Mouse (Mus musculus) forebrain, embryonic 16.5 days (tissue): ENCODE data around the gene Oxnad1. TPM values are rescaled to one million over a fixed set of nuclear protein-coding genes. Genes with fewer than 3 reads are reported as not detected.
"Not testable (repeated sequence)": the region's sequence is repeated elsewhere in the genome, so short reads cannot be mapped to it uniquely, and the experiment has no call there.

Experiments used
- ATAC-seq: fragments of 200-750 bp; cut with Nextera tagmentation; 2 replicates; pipeline ENCODE4 v1.8.0; 2017; ENCODE audit warnings: mild to moderate bottlenecking, moderate library complexity
- H3K27ac ChIP-seq: fragments of 300-500 bp; sonication (generic); 2 replicates; pipeline ENCODE4 v1.5.1; 2014; ENCODE audit warnings: low read length, control low read depth
- H3K27me3 ChIP-seq: fragments of 300-500 bp; sonication (generic); replicated peaks from 2 replicates; pipeline ENCODE4 v1.6.1; 2014; ENCODE audit warnings: low read length; ENCODE audit not compliant: control insufficient read depth, insufficient read depth
- H3K36me3 ChIP-seq: fragments of 300-500 bp; sonication (generic); 2 replicates; pipeline ENCODE4 v1.6.1; 2014; ENCODE audit not compliant: control insufficient read depth, insufficient read depth
- H3K4me1 ChIP-seq: fragments of 300-500 bp; sonication (generic); replicated peaks from 2 replicates; pipeline ENCODE4 v1.6.1; 2014; ENCODE audit warnings: low read length; ENCODE audit not compliant: control insufficient read depth, insufficient read depth
- H3K4me2 ChIP-seq: fragments of 300-500 bp; sonication (generic); 2 replicates; pipeline ENCODE4 v1.6.1; 2014; ENCODE audit warnings: mild to moderate bottlenecking, low read length, control low read depth
- H3K4me3 ChIP-seq: fragments of 300-500 bp; sonication (generic); replicated peaks from 2 replicates; pipeline ENCODE4 v1.5.1; 2014; ENCODE audit warnings: mild to moderate bottlenecking, low read length, control low read depth
- H3K9ac ChIP-seq: fragments of 300-500 bp; sonication (generic); replicated peaks from 2 replicates; pipeline ENCODE4 v1.6.1; 2014; ENCODE audit warnings: low read depth, low read length, control low read depth
- H3K9me3 ChIP-seq: fragments of 300-500 bp; sonication (generic); 2 replicates; pipeline ENCODE4 v1.6.1; 2016; ENCODE audit warnings: low read length; ENCODE audit not compliant: control insufficient read depth
- WGBS: fragments of 180-500 bp; shearing (Covaris S2); extraction: QIAGEN DNeasy Blood & Tissue Kit; methylation state at CpG from one replicate; pipeline ENCODE4 v1.1.7; 2014; 5-methylcytosine and 5-hydroxymethylcytosine counted together
- polyA plus RNA-seq: library from polyadenylated mRNA; unstranded; fragments of >200 nt; fragmentation: Nextera tagmentation; extraction: Ambion mirVana; gene quantifications from 2 replicates; pipeline ENCODE4 v1.2.1, GENCODE M21; 2015

The Oxnad1 gene
- polyA plus RNA-seq, 1 experiment from 2014 or later: 22.6 TPM

DNA sequence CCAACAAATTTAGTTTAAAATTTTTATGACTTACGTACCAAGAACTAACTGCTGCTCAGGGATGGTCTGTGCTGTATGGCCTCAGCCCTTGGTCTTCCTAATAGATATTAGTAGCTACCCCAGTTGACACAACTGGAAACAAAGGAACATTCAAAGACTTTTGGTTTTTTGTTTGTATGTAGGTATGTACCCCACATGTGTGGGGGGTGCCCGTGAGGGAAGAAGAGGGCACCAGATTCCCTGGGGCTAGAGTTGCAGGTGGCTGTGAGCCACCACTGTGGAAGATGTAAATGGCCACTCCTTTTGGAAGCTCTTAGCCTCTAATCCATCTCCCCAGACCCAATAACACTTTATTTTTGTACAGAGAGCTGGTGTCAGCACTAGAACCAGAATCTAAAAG, 1.7 kb upstream of the Oxnad1 start:
- 92% methylated on average over 2 of the region's 2 CpGs for WGBS
- Histone ChIP-seq H3K4me1 (peaks cover 10% of the 10 kb centered on the region), H3K9ac (no peak overlapping the region), H3K27me3 (no peaks in the 10 kb centered on the region), H3K36me3 (peaks cover 10% of the 10 kb centered on the region; the same call in 1 of the 2 replicates), H3K9me3 (no peaks in the 10 kb centered on the region), H3K4me2 (no peak overlapping the region), H3K4me3 (no peak overlapping the region), H3K27ac (no peak overlapping the region)
- ATAC-seq: no peak

DNA sequence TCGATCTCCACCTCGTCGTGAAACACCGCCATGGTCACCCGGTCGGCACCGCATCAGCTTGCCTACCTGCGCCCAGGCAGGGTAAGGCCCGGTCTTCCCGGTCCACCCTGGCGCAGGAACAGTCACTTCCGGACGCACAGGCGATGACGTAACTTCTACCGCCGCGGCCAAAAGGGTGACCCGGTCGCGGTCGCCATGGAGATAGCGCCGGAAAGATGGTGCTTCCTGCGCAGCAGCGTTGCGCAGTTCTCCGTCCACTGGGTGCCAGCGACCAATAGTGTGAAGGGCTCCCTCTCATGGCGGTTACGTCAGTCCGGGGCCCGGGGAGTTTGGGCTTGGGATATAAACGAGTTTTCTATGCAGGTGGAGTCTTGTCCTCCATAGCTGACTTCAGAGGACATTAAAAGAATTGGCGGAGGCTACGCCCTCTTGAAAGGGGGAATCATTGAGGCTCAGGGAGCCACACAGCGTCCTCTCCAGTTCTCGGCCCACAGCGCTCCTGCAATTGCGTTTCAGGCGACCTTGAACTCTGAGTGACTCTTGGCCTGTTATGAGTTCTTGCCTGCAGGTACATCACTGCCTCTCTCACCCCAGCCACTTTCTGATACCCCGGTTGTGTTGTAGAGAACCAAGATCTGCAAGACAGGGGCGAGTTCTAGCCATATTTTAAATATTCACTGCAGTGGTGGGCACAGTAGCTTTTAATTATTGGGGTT, 470 bp downstream of the Oxnad1 start, which contains the start of gene Dph3:
Gene Dph3, minus strand, starts transcription at position 244 of the 716 bp plus-strand sequence.
- Histone ChIP-seq H3K4me2 (peak within 1 kb of the TSS; percentile 53), H3K27ac (peak within 1 kb of the TSS; percentile 82), H3K36me3 (peaks cover 7% of the 10 kb centered on the region; the same call in 1 of the 2 replicates), H3K4me3 (peak within 1 kb of the TSS; percentile 57), H3K27me3 (no peaks in the 10 kb centered on the region), H3K9ac (peak within 1 kb of the TSS; percentile 73), H3K4me1 (peaks cover 10% of the 10 kb centered on the region), H3K9me3 (no peaks in the 10 kb centered on the region)
- under 1% methylated on average over 43 of the region's 43 CpGs for WGBS
- peak; percentile 96 for ATAC-seq

DNA sequence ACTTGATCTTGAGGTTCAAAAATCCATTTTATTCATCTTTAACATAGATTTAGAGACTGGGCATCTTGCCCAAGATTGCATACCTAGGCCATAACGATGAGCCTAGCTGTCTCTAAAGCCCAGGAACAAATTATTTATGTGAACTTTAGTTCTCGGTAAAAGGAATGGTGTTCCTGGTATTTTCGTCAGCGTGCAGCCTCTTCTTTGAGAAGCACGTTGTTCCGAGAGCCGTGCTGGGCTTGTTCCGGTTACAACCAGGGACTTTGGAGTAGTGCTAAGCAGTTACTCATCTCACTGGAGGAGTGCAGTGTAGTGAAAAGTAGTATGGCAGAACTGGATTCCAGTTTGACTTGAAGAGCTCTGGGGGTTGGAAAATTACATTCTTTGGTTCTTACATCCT, 1.1 kb downstream of the Oxnad1 start:
- Histone ChIP-seq H3K9ac (peak overlapping the region; percentile 73), H3K27ac (no peak overlapping the region), H3K9me3 (no peaks in the 10 kb centered on the region), H3K4me3 (peak overlapping the region; percentile 57), H3K27me3 (no peaks in the 10 kb centered on the region), H3K4me1 (peaks cover 10% of the 10 kb centered on the region), H3K4me2 (peak overlapping the region; percentile 53), H3K36me3 (peaks cover 5% of the 10 kb centered on the region; the same call in 1 of the 2 replicates)
- WGBS: 23% methylated on average over 8 of the region's 8 CpGs
- no peak for ATAC-seq

- H3K4me3 ChIP-seq, H3K27me3 ChIP-seq, H3K4me2 ChIP-seq, ATAC-seq, H3K9me3 ChIP-seq, H3K36me3 ChIP-seq, H3K27ac ChIP-seq, H3K9ac ChIP-seq: not testable (repeated sequence)
- 87% methylated on average over 7 of the region's 7 CpGs for WGBS
- H3K4me1 ChIP-seq: peaks cover 10% of the 10 kb centered on the region
Measured at GRCm38 (mm10) chr14:32087584-32088248, 2.5 kb downstream of the Oxnad1 start.

- no peak for ATAC-seq
- Histone ChIP-seq H3K4me3 (no peak overlapping the region), H3K36me3 (peaks cover 6% of the 10 kb centered on the region; the same call in 1 of the 2 replicates), H3K9me3 (no peaks in the 10 kb centered on the region), H3K27me3 (no peaks in the 10 kb centered on the region), H3K4me2 (no peak overlapping the region), H3K27ac (no peak overlapping the region), H3K4me1 (peaks cover 7% of the 10 kb centered on the region), H3K9ac (no peak overlapping the region)
- 89% methylated on average over 4 of the region's 4 CpGs for WGBS
Measured at GRCm38 (mm10) chr14:32091124-32091523, 6.0 kb downstream of the Oxnad1 start.

DNA sequence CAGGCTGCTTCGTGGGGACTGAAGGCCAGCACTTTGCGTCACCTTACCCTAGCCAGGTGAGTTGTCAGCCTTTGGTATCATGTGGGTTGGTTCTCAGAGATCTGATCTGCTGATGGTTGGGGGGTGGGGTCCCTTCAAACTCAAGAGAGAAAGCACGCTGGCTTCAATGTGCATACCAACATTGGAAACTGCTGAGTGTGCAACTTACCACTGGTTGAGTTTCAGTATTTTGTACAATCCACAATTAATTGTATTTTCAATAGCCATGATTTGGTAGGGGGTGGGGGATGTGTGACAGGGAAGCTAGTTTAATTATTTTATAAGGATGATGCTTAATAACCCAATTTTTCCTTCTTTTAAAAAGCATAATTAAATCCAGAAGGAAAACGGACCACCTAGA, 6.5 kb downstream of the Oxnad1 start:
- Histone ChIP-seq H3K36me3 (peaks cover 6% of the 10 kb centered on the region; the same call in 1 of the 2 replicates), H3K4me2 (no peak overlapping the region), H3K4me1 (peaks cover 3% of the 10 kb centered on the region), H3K27me3 (no peaks in the 10 kb centered on the region), H3K27ac (no peak overlapping the region), H3K9me3 (no peaks in the 10 kb centered on the region), H3K4me3 (no peak overlapping the region), H3K9ac (no peak overlapping the region)
- ATAC-seq: no peak
- WGBS: 89% methylated on average over 4 of the region's 4 CpGs

DNA sequence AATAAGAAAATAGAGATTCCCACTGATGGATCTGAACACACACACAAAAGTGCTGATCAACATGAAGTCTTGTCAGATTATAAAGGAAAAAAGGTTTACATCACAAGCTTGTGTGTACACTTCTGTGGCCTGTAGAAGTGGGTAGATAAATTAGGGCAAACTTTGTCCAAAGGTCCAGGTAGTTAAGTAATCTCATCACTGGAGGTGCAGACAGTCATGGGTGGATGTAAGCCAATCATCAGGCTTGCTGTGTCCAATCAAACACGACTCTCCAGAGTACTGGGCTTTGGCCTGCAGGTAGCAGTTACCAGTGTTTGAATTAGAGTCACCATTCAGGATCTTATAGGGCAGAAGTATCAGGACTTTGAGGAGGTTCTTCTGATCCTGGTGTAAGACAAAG, 7.8 kb downstream of the Oxnad1 start:
- Histone ChIP-seq H3K27ac (no peak overlapping the region), H3K9me3 (no peaks in the 10 kb centered on the region), H3K36me3 (peaks cover 7% of the 10 kb centered on the region; the same call in 1 of the 2 replicates), H3K4me1 (no peaks in the 10 kb centered on the region), H3K4me2 (no peak overlapping the region), H3K4me3 (no peak overlapping the region), H3K27me3 (no peaks in the 10 kb centered on the region), H3K9ac (no peak overlapping the region)
- WGBS: 73% methylated on average over 1 of the region's 1 CpGs
- no peak for ATAC-seq

DNA sequence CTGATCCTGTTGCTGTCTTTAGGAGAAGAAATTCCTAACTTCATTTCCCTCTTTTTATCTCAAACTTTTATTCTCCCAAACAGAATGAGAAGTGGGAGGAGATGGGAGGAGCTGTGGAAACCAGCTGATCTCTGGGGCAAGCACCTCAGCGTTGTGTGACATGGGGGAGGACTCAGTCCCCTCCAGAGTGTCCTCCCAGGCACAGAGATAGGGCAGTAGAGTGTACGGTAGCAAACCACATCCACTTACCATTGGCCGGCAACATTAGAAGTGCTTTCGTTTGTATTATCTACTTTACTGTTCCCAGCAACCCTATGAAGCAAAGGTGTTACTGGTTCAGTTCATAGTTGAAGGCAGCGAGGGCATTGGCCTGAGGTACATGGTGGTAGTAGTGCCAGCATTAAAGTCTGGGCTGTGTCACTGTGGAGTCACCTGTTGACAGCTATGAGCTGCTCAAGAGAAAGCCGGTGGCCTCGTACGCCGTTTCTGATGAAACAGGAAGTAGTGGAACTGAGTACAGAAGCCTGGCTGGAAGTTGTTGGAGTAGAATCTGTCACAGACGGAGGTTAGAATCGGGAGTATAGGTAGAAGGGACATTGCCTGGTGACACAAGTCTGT, 8.4 kb downstream of the Oxnad1 start:
- no peaks in the 10 kb centered on the region for H3K9me3 ChIP-seq
- WGBS: 95% methylated on average over 11 of the region's 11 CpGs
- no peak overlapping the region for H3K4me2 ChIP-seq
- H3K4me1 ChIP-seq: no peaks in the 10 kb centered on the region
- H3K4me3 ChIP-seq: no peak overlapping the region
- H3K27ac ChIP-seq: no peak overlapping the region
- no peak overlapping the region for H3K9ac ChIP-seq
- peaks cover 10% of the 10 kb centered on the region; the same call in 1 of the 2 replicates for H3K36me3 ChIP-seq
- ATAC-seq: no peak
- H3K27me3 ChIP-seq: no peaks in the 10 kb centered on the region

GRCm38 (mm10) chr14:32095646-32096045, 10.5 kb downstream of the Oxnad1 start:
- 76% methylated on average over 5 of the region's 5 CpGs for WGBS
- no peak overlapping the region for H3K4me3 ChIP-seq
- H3K4me1 ChIP-seq: no peaks in the 10 kb centered on the region
- H3K9me3 ChIP-seq: no peaks in the 10 kb centered on the region
- H3K4me2 ChIP-seq: no peak overlapping the region
- H3K27ac ChIP-seq: no peak overlapping the region
- H3K36me3 ChIP-seq: peaks cover 25% of the 10 kb centered on the region
- no peak overlapping the region for H3K9ac ChIP-seq
- no peak for ATAC-seq
- no peaks in the 10 kb centered on the region for H3K27me3 ChIP-seq
